Mouse (Mus musculus): Measurements from ENCODE around the gene Cd300ld5. TPM values are rescaled to one million over a fixed set of nuclear protein-coding genes. Genes with fewer than 3 reads are reported as not detected.

The Cd300ld5 gene
- polyA plus RNA-seq, 1 experiment from 2014 or later: not detected

DNA sequence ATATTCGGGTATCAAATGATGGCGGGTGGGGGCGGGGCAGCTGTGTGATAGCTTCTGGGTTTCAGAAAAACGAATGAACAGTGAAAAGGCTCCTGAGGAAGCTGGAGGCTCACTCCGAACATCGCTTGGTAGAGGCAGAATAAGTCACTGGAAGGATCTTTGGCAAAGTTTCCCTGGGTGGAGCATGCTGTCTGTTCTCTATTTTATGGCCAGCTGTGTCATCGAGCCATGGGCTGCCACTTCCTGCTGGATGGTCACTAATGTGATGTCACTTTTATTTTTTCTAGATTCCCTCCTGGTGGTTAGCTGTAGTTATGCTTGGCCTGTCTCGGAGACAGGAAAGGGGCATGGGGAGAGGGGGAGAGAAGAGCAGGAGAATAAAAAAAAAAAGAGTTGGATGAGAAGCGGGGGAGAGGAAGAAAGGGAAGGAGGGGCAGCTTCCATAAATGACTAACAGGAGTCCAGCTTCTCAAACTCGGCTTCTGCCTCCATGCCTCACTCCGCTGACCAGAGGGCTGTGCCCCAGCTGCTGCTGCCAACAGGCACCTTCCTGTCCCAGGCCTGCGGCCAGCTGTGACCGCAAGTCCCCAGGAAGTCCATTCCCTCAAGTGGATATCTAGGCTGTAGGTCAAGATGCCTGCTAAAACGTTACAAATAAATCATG, 34.2 kb upstream of the Cd300ld5 start:
- Histone ChIP-seq H3K4me1 (replicated peaks; ENCODE audit: control insufficient read depth, insufficient read depth, low read length) (peaks cover 2% of the 10 kb centered on the region; the same call in 1 of the 2 replicates), H3K4me2 (replicated peaks; ENCODE audit: low read depth) (peak overlapping the region; percentile 28), H3K27me3 (replicated peaks; ENCODE audit: control insufficient read depth, insufficient read depth, low read length) (no peaks in the 10 kb centered on the region), H3K27ac (ENCODE audit: low read depth, low read length) (no peak overlapping the region), H3K9me3 (ENCODE audit: control insufficient read depth) (no peaks in the 10 kb centered on the region), H3K9ac (ENCODE audit: low read depth, low read length) (no peak overlapping the region), H3K36me3 (ENCODE audit: control insufficient read depth, insufficient read depth) (no peaks in the 10 kb centered on the region), H3K4me3 (ENCODE audit: low read depth, low read length) (no peak overlapping the region)
- TF ChIP-seq CTCF (IDR thresholded peaks at IDR 0.05; ENCODE audit: low read depth): no peak; the same call in 1 of the 2 replicates
- 22% methylated on average over 14 of the region's 14 CpGs for WGBS
- ATAC-seq: peak; percentile 49; the same call in 1 of the 2 replicates

- ATAC-seq: no peak
- H3K27ac ChIP-seq (ENCODE audit: low read depth, low read length): no peak overlapping the region
- no peaks in the 10 kb centered on the region for H3K36me3 ChIP-seq (ENCODE audit: control insufficient read depth, insufficient read depth)
- WGBS: 11% methylated on average over 9 of the region's 9 CpGs
- no peak overlapping the region for H3K4me3 ChIP-seq (ENCODE audit: low read depth, low read length)
- no peak for TF ChIP-seq CTCF (IDR thresholded peaks at IDR 0.05; ENCODE audit: low read depth)
- peaks cover 2% of the 10 kb centered on the region; the same call in 1 of the 2 replicates for H3K4me1 ChIP-seq (replicated peaks; ENCODE audit: control insufficient read depth, insufficient read depth, low read length)
- H3K9ac ChIP-seq (ENCODE audit: low read depth, low read length): no peak overlapping the region
- H3K9me3 ChIP-seq (ENCODE audit: control insufficient read depth): no peaks in the 10 kb centered on the region
- peak overlapping the region; percentile 28 for H3K4me2 ChIP-seq (replicated peaks; ENCODE audit: low read depth)
- H3K27me3 ChIP-seq (replicated peaks; ENCODE audit: control insufficient read depth, insufficient read depth, low read length): no peaks in the 10 kb centered on the region
Measured at GRCm38 (mm10) chr11:115071015-115071551, 33.5 kb upstream of the Cd300ld5 start.

GRCm38 (mm10) chr11:115066768-115067167, 29.2 kb upstream of the Cd300ld5 start:
- H3K27ac ChIP-seq (ENCODE audit: low read depth, low read length): no peak overlapping the region
- no peaks in the 10 kb centered on the region for H3K27me3 ChIP-seq (replicated peaks; ENCODE audit: control insufficient read depth, insufficient read depth, low read length)
- H3K4me3 ChIP-seq (ENCODE audit: low read depth, low read length): no peak overlapping the region
- H3K9me3 ChIP-seq (ENCODE audit: control insufficient read depth): no peaks in the 10 kb centered on the region
- WGBS: 67% methylated on average over 6 of the region's 6 CpGs
- no peaks in the 10 kb centered on the region for H3K4me1 ChIP-seq (replicated peaks; ENCODE audit: control insufficient read depth, insufficient read depth, low read length)
- ATAC-seq: no peak
- no peaks in the 10 kb centered on the region for H3K36me3 ChIP-seq (ENCODE audit: control insufficient read depth, insufficient read depth)
- H3K9ac ChIP-seq (ENCODE audit: low read depth, low read length): no peak overlapping the region
- no peak overlapping the region for H3K4me2 ChIP-seq (replicated peaks; ENCODE audit: low read depth)
- TF ChIP-seq CTCF (IDR thresholded peaks at IDR 0.05; ENCODE audit: low read depth): peak; percentile 15; the same call in 1 of the 2 replicates

DNA sequence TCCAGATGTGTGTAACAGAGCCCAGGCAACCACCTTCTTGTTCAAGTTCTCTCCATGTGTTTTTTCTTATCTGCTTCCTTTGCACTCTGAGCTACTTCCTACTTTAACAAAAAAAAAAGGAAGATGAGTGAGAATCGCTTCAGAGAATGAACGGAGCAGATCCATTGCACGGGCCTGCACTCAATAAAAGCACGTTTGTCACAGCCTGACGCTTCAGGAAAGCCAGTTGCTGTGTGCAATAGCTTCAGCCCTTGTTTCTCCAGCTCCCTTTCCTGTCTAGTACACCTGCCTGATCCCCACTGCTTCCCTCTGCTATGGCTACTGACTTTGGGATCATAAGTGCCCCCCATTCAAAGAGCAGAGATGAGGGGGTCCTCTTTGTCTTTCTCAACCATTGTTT, 24.5 kb upstream of the Cd300ld5 start, which contains the start of gene Cd300e:
Gene Cd300e, minus strand, starts transcription at position 101 of the 400 bp plus-strand sequence.
- H3K27ac ChIP-seq (ENCODE audit: low read depth, low read length): no peak within 1 kb of the TSS
- H3K27me3 ChIP-seq (replicated peaks; ENCODE audit: control insufficient read depth, insufficient read depth, low read length): no peaks in the 10 kb centered on the region
- H3K9ac ChIP-seq (ENCODE audit: low read depth, low read length): no peak within 1 kb of the TSS
- TF ChIP-seq CTCF (IDR thresholded peaks at IDR 0.05; ENCODE audit: low read depth): no peak
- no peak for ATAC-seq
- no peak within 1 kb of the TSS for H3K4me2 ChIP-seq (replicated peaks; ENCODE audit: low read depth)
- no peaks in the 10 kb centered on the region for H3K36me3 ChIP-seq (ENCODE audit: control insufficient read depth, insufficient read depth)
- H3K4me1 ChIP-seq (replicated peaks; ENCODE audit: control insufficient read depth, insufficient read depth, low read length): no peaks in the 10 kb centered on the region
- 29% methylated on average over 5 of the region's 5 CpGs for WGBS
- no peaks in the 10 kb centered on the region for H3K9me3 ChIP-seq (ENCODE audit: control insufficient read depth)
- no peak within 1 kb of the TSS for H3K4me3 ChIP-seq (ENCODE audit: low read depth, low read length)

DNA sequence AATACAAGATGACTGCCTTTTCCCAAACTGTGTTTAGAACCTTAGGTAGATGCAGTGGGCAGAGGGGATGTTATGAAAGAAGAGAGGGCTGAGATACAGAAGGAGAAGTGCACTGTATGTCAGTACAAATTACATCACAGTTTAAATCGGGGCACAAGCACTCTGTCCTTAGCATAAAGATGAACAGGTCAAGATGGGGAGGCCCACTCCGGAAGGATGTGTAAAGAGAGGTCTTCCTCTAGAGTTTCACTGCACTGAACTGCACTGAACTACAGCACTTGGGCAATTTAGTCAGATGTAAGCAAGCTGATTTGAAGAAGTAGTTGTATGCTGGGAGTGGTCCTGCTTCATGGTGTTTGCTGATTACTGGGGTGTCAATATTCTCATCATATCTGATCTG, 22.2 kb upstream of the Cd300ld5 start:
- TF ChIP-seq CTCF (IDR thresholded peaks at IDR 0.05; ENCODE audit: low read depth): no peak
- no peak for ATAC-seq
- Histone ChIP-seq H3K4me2 (replicated peaks; ENCODE audit: low read depth) (no peak overlapping the region), H3K9me3 (ENCODE audit: control insufficient read depth) (no peaks in the 10 kb centered on the region), H3K27me3 (replicated peaks; ENCODE audit: control insufficient read depth, insufficient read depth, low read length) (no peaks in the 10 kb centered on the region), H3K9ac (ENCODE audit: low read depth, low read length) (no peak overlapping the region), H3K4me1 (replicated peaks; ENCODE audit: control insufficient read depth, insufficient read depth, low read length) (no peaks in the 10 kb centered on the region), H3K36me3 (ENCODE audit: control insufficient read depth, insufficient read depth) (no peaks in the 10 kb centered on the region), H3K27ac (ENCODE audit: low read depth, low read length) (no peak overlapping the region), H3K4me3 (ENCODE audit: low read depth, low read length) (no peak overlapping the region)
- 77% methylated on average over 2 of the region's 2 CpGs for WGBS

GRCm38 (mm10) chr11:115058701-115059100, 21.1 kb upstream of the Cd300ld5 start:
- Histone ChIP-seq H3K9ac (ENCODE audit: low read depth, low read length) (no peak overlapping the region), H3K4me2 (replicated peaks; ENCODE audit: low read depth) (no peak overlapping the region), H3K27me3 (replicated peaks; ENCODE audit: control insufficient read depth, insufficient read depth, low read length) (no peaks in the 10 kb centered on the region), H3K4me1 (replicated peaks; ENCODE audit: control insufficient read depth, insufficient read depth, low read length) (no peaks in the 10 kb centered on the region), H3K36me3 (ENCODE audit: control insufficient read depth, insufficient read depth) (no peaks in the 10 kb centered on the region), H3K4me3 (ENCODE audit: low read depth, low read length) (no peak overlapping the region), H3K9me3 (ENCODE audit: control insufficient read depth) (no peaks in the 10 kb centered on the region), H3K27ac (ENCODE audit: low read depth, low read length) (no peak overlapping the region)
- TF ChIP-seq CTCF (IDR thresholded peaks at IDR 0.05; ENCODE audit: low read depth): no peak
- 73% methylated on average over 4 of the region's 4 CpGs for WGBS
- no peak for ATAC-seq

Measured in intestine, postnatal 0 days (tissue).